8 mouse cellular contexts compared by ENCODE assay signal in genomic region chr3:90052351-90053241, GRCm38 (mm10). TPM values are rescaled to one million over a fixed set of nuclear protein-coding genes. Genes with fewer than 3 reads are reported as not detected.
DNase-seq lines count a peak whose midpoint lies in the region; ATAC-seq and TF ChIP-seq lines count a peak whose summit lies in the region.

Gene Ubap2l (minus strand): TSS chr3:90052628.

- H3K4me2 ChIP-seq in forebrain, embryonic 16.5 days (ENCODE audit: low read length) = peak within 1 kb of the TSS; percentile 73
- peak within 1 kb of the TSS; percentile 68 for H3K4me2 ChIP-seq in lung, embryonic 14.5 days

- H3K27me3 ChIP-seq in G1E (ENCODE audit: insufficient read depth, low read length) = no peaks in the 10 kb centered on the region
- H3K27me3 ChIP-seq in forebrain, embryonic 16.5 days (replicated peaks; ENCODE audit: control insufficient read depth, insufficient read depth, low read length) = no peaks in the 10 kb centered on the region
- H3K27me3 ChIP-seq in lung, embryonic 14.5 days (ENCODE audit: insufficient read depth, low read length) = no peaks in the 10 kb centered on the region
- no peaks in the 10 kb centered on the region for H3K27me3 ChIP-seq in thymus, adult 2 months (ENCODE audit: control insufficient read depth, insufficient read depth, low read length)

- H3K9ac ChIP-seq in forebrain, embryonic 16.5 days (replicated peaks; ENCODE audit: low read depth, low read length) = peak within 1 kb of the TSS; percentile 88
- H3K9ac ChIP-seq in lung, embryonic 14.5 days = peak within 1 kb of the TSS; percentile 98

- peak; percentile 81 for ATAC-seq in G1E (ENCODE audit: extremely low read depth, insufficient number of reproducible peaks, low FRiP score, poor library complexity, severe bottlenecking)
- ATAC-seq in forebrain, embryonic 16.5 days = peak; percentile 89
- ATAC-seq in lung, embryonic 14.5 days (ENCODE audit: insufficient read depth) = peak; percentile 91

- H3K4me1 ChIP-seq in G1E (ENCODE audit: insufficient read depth, low read depth, low read length) = peaks cover 38% of the 10 kb centered on the region
- H3K4me1 ChIP-seq in forebrain, embryonic 16.5 days (replicated peaks; ENCODE audit: control insufficient read depth, insufficient read depth, low read length) = peaks cover 27% of the 10 kb centered on the region
- peaks cover 18% of the 10 kb centered on the region for H3K4me1 ChIP-seq in lung, embryonic 14.5 days (ENCODE audit: insufficient read depth)
- no peaks in the 10 kb centered on the region for H3K4me1 ChIP-seq in olfactory bulb, adult 2 months (ENCODE audit: control insufficient read depth, insufficient read depth, low read length)
- no peaks in the 10 kb centered on the region for H3K4me1 ChIP-seq in thymus, adult 2 months (replicated peaks; ENCODE audit: control insufficient read depth, insufficient read depth, low read length)

- H3K4me3 ChIP-seq in G1E (ENCODE audit: low read depth, low read length) = peak within 1 kb of the TSS; percentile 81
- H3K4me3 ChIP-seq in forebrain, embryonic 16.5 days (replicated peaks; ENCODE audit: low read length) = peak within 1 kb of the TSS; percentile 88
- peak within 1 kb of the TSS; percentile 85 for H3K4me3 ChIP-seq in layer of hippocampus, adult 2 months
- peak within 1 kb of the TSS; percentile 88 for H3K4me3 ChIP-seq in lung, embryonic 14.5 days (ENCODE audit: low read depth, low read length)
- peak within 1 kb of the TSS; percentile 99 for H3K4me3 ChIP-seq in olfactory bulb, adult 2 months (ENCODE audit: insufficient read depth, low read depth, low read length)
- peak within 1 kb of the TSS; percentile 97 for H3K4me3 ChIP-seq in thymus, adult 2 months (ENCODE audit: control insufficient read depth, insufficient read depth, low read length)

- peak within 1 kb of the TSS; percentile 95 for H3K27ac ChIP-seq in forebrain, embryonic 16.5 days (ENCODE audit: low read length)
- peak within 1 kb of the TSS; percentile 95 for H3K27ac ChIP-seq in layer of hippocampus, adult 2 months
- peak within 1 kb of the TSS; percentile 97 for H3K27ac ChIP-seq in lung, embryonic 14.5 days (ENCODE audit: low read depth)
- peak within 1 kb of the TSS; percentile 88 for H3K27ac ChIP-seq in olfactory bulb, adult 2 months (ENCODE audit: insufficient read depth, low read depth, low read length)
- H3K27ac ChIP-seq in thymus, adult 2 months (ENCODE audit: control insufficient read depth, insufficient read depth, low read length) = peak within 1 kb of the TSS; percentile 77

- TF ChIP-seq CTCF in G1E (IDR thresholded peaks at IDR 0.05; ENCODE audit: low read depth, low read length) = no peak
- TF ChIP-seq CTCF in layer of hippocampus, adult 2 months (conservative IDR thresholded peaks at IDR 0.05) = peak; percentile 20; the same call in 1 of the 2 replicates
- peak; percentile 31; the same call in 1 of the 2 replicates for TF ChIP-seq CTCF in lung, embryonic 14.5 days (IDR thresholded peaks at IDR 0.05; ENCODE audit: low read depth)
- no peak for TF ChIP-seq CTCF in olfactory bulb, adult 2 months (IDR thresholded peaks at IDR 0.05; ENCODE audit: insufficient read depth, low read depth, low read length)
- TF ChIP-seq CTCF in thymus, adult 2 months (IDR thresholded peaks at IDR 0.05; ENCODE audit: borderline replicate concordance, control insufficient read depth, extremely low read depth, insufficient read depth, low read length, poor library complexity) = no peak

- intact Hi-C loops in heart, postnatal 36 days (cut with DNase I) = loop anchor here (2.0 to 5.0 kb wide), 3 partner anchors 55 to 280 kb away; partner anchors contain the start of genes Atp8b2, Hax1 and Ube2q1

- WGBS in forebrain, embryonic 16.5 days = under 1% methylated on average over 67 of the region's 81 CpGs
- WGBS in lung, embryonic 14.5 days = under 1% methylated on average over 80 of the region's 81 CpGs
- whole genome bisulfite sequencing in olfactory bulb, adult 2 months = under 1% methylated on average over 79 of the region's 81 CpGs
- WGBS in thymus, adult 2 months = under 1% methylated on average over 81 of the region's 81 CpGs

- H3K36me3 ChIP-seq in G1E (replicated peaks) = peaks cover 39% of the 10 kb centered on the region
- peaks cover 18% of the 10 kb centered on the region for H3K36me3 ChIP-seq in forebrain, embryonic 16.5 days (ENCODE audit: control insufficient read depth, insufficient read depth)
- H3K36me3 ChIP-seq in lung, embryonic 14.5 days (ENCODE audit: insufficient read depth) = peaks cover 35% of the 10 kb centered on the region
- peaks cover 23% of the 10 kb centered on the region for H3K36me3 ChIP-seq in thymus, adult 2 months (ENCODE audit: control insufficient read depth, insufficient read depth, low read length)

- peak; percentile 94 for DNase-seq in G1E (ENCODE audit: low spot score)
- peak; percentile 94 for DNase-seq in cerebellum, adult 18-20 months
- DNase-seq in heart, postnatal 36 days = peak; percentile 86 to 89
- peak; percentile 92 to 94 for DNase-seq in layer of hippocampus, adult 2 months (ENCODE audit: low spot score in 2 of 2)
- DNase-seq in lung, embryonic 14.5 days = peak; percentile 99
- DNase-seq in thymus, adult 2 months = peak; percentile 91

- H3K9me3 ChIP-seq in G1E (replicated peaks) = no peaks in the 10 kb centered on the region
- no peaks in the 10 kb centered on the region for H3K9me3 ChIP-seq in forebrain, embryonic 16.5 days (ENCODE audit: control insufficient read depth, low read length)
- H3K9me3 ChIP-seq in lung, embryonic 14.5 days (ENCODE audit: low read depth, low read length) = no peaks in the 10 kb centered on the region

- peak; percentile 41 for TF ChIP-seq POLR2A in olfactory bulb, adult 2 months (IDR thresholded peaks at IDR 0.05; ENCODE audit: insufficient read depth, low read depth, low read length)
- peak; percentile 72 for TF ChIP-seq POLR2A in thymus, adult 2 months (IDR thresholded peaks at IDR 0.05; ENCODE audit: control insufficient read depth, extremely low read depth, insufficient read depth, low read length, poor library complexity)

RNA-seq across cellular contexts. Expression of gene Ubap2l, which starts in this region (rescaled TPM):
- 353 and 407 TPM in 2 replicates for total RNA-seq in G1E (2014; fragmentation: Nextera tagmentation)
- total RNA-seq in G1E (2017) = 150 and 193 TPM in 2 replicates
- polyA plus RNA-seq in G1E (2012) = 145 and 160 TPM in 2 replicates
- 146 and 158 TPM in 2 replicates for polyA plus RNA-seq in forebrain, embryonic 16.5 days (2015; fragmentation: Nextera tagmentation; extraction: Ambion mirVana)
- total RNA-seq in heart, postnatal 36 days (2021) = 100 to 1,000 TPM; 101 to 121 TPM
- 100 to 1,000 TPM; 173 to 179 TPM for total RNA-seq in layer of hippocampus, adult 2 months (2021)
- 236 and 257 TPM in 2 replicates for polyA plus RNA-seq in lung, embryonic 14.5 days (2014; fragmentation: Nextera tagmentation; extraction: Ambion mirVana)
- polyA plus RNA-seq in olfactory bulb, adult 2 months (2012; ENCODE audit: insufficient read depth, insufficient read length, low replicate concordance, missing spikeins) = 263 TPM in 1 of 2 replicates, not detected in the other
- 199 and 208 TPM in 2 replicates for polyA plus RNA-seq in thymus, adult 2 months (2012; rRNA removed)

Comparison
In these comparisons a context has a peak if more than half of its experiments do, and no peak if none do; other contexts are left out.
1. Peak in every context shown above with its lines: DNase-seq, ATAC-seq, H3K4me3 ChIP-seq and H3K27ac ChIP-seq.
2. CTCF ChIP-seq: peak in layer of hippocampus, adult 2 months (single experiment) and lung, embryonic 14.5 days (single experiment); none in G1E (single experiment), olfactory bulb, adult 2 months (single experiment) and thymus, adult 2 months (single experiment).